ENCODE assay signal across 13 mouse cellular contexts in genomic region chr2:6786494-6787144, GRCm38 (mm10).
A peak's percentile ranks its signal among the peaks of the same experiment; 100 is the strongest.
DNase-seq lines count a peak whose midpoint lies in the region; ATAC-seq and TF ChIP-seq lines count a peak whose summit lies in the region.
"Had no signal": no experiment of that assay in that cellular context is flagged by ENCODE, and none has a peak within 500 bp of the region (broad histone marks: within the 10 kb centered on the region; RNA-seq: fewer than 3 reads in every experiment).

No protein-coding gene starts in this region.

- 0 out of 2 replicates have a peak, but pooled peaks have one; percentile 16 for TF ChIP-seq CTCF in heart, adult 2 months (IDR thresholded peaks at IDR 0.05)
- peak; percentile 15 for TF ChIP-seq CTCF in Patski (IDR thresholded peaks at IDR 0.05)

- H3K4me1 ChIP-seq in heart, adult 2 months (ENCODE audit: control insufficient read depth, insufficient read depth, low read length): peaks cover 1% of the 10 kb centered on the region; the same call in 1 of the 2 replicates
- peaks cover 6% of the 10 kb centered on the region for H3K4me1 ChIP-seq in hindbrain, embryonic 10.5 days (replicated peaks)

- no peaks in the 10 kb centered on the region for H3K9me3 ChIP-seq in hindbrain, embryonic 10.5 days
- H3K9me3 ChIP-seq: hindbrain, embryonic 12.5 days had no signal

- DNase-seq in heart, adult 2 months: no peak
- DNase-seq in heart, adult 8-10 months (ENCODE audit: low spot score): no peak
- DNase-seq in 416B (ENCODE audit: low read depth) (peak; percentile 41), Patski (ENCODE audit: low read depth, low spot score) (no peak), adipocyte (ENCODE audit: low spot score) (no peak)
- no peak for DNase-seq in left cerebral cortex, adult 8-10 months (ENCODE audit: low spot score in 2 of 2)
- DNase-seq in hindbrain, embryonic 10.5 days (ENCODE audit: low spot score): no peak
- DNase-seq: cerebellum, adult 11-12 months had no signal

- no peaks in the 10 kb centered on the region for H3K36me3 ChIP-seq in heart, adult 2 months (ENCODE audit: control insufficient read depth, insufficient read depth, low read length)
- H3K36me3 ChIP-seq in hindbrain, embryonic 10.5 days: no peaks in the 10 kb centered on the region
- H3K36me3 ChIP-seq: hindbrain, embryonic 12.5 days had no signal

- H3K27me3 ChIP-seq in heart, adult 2 months (ENCODE audit: control insufficient read depth, insufficient read depth, low read length): no peaks in the 10 kb centered on the region
- H3K27me3 ChIP-seq in Patski: no peaks in the 10 kb centered on the region
- no peaks in the 10 kb centered on the region for H3K27me3 ChIP-seq in hindbrain, embryonic 10.5 days (ENCODE audit: insufficient read depth, poor library complexity, severe bottlenecking)
- H3K27me3 ChIP-seq: hindbrain, embryonic 12.5 days had no signal

- no peak for TF ChIP-seq POLR2A in heart, adult 2 months (IDR thresholded peaks at IDR 0.05; ENCODE audit: insufficient read depth, low read depth, low read length)

- no peak for ATAC-seq in Patski
- ATAC-seq in megakaryocyte-erythroid progenitor cell, adult 5-6 weeks (replicated peaks; ENCODE audit: low FRiP score, low TSS enrichment, poor library complexity, severe bottlenecking): peak; percentile 96
- ATAC-seq: forebrain, embryonic 14.5 days had no signal

- CTCF ChIA-PET in Patski (lab: Charles Lee): no interaction called here

- 59% methylated on average over 3 of the region's 3 CpGs for WGBS in heart, adult 2 months
- 80% methylated on average over 3 of the region's 3 CpGs for WGBS in hindbrain, embryonic 10.5 days

- H3K79me2 ChIP-seq in heart, adult 2 months (replicated peaks; ENCODE audit: control insufficient read depth, insufficient read depth, low read length): no peaks in the 10 kb centered on the region

- no peak overlapping the region for H3K4me3 ChIP-seq in heart, adult 2 months
- H3K4me3 ChIP-seq in hindbrain, embryonic 10.5 days: no peak overlapping the region
- H3K4me3 ChIP-seq: hindbrain, embryonic 12.5 days; myocyte had no signal

- TF ChIP-seq EP300 in heart, adult 2 months (IDR thresholded peaks at IDR 0.05; ENCODE audit: insufficient read depth, low read depth, low read length): no peak

- H3K9ac ChIP-seq in heart, adult 2 months (ENCODE audit: low read depth, low read length): no peak overlapping the region
- H3K9ac ChIP-seq: hindbrain, embryonic 12.5 days had no signal

- in situ Hi-C loops in Patski (cut with MboI; ENCODE audit: low pct_unique_long_range_greater_than_20kb): no loop called here

- intact Hi-C loops in heart, adult 2 months (cut with DNase I): no loop called here

- H3K27ac ChIP-seq in heart, adult 2 months: no peak overlapping the region
- no peak overlapping the region for H3K27ac ChIP-seq in hindbrain, embryonic 10.5 days
- H3K27ac ChIP-seq: hindbrain, embryonic 12.5 days; macrophage had no signal

- POLR2A ChIA-PET in Patski (lab: Charles Lee): interaction anchor here (0.6 kb wide), 1 partner anchor 822 kb away, joined by 3 read pairs; no protein-coding TSS in a partner anchor
